Mouse (Mus musculus) intestine, postnatal 0 days (tissue): ENCODE data around the gene Arhgap31. TPM values are rescaled to one million over a fixed set of nuclear protein-coding genes. Genes with fewer than 3 reads are reported as not detected.

ENCODE experiments used
- ATAC-seq: fragments of 200-750 bp; cut with Nextera tagmentation; 2 replicates; pipeline ENCODE4 v1.8.0; 2017; ENCODE audit warnings: mild to moderate bottlenecking, moderate TSS enrichment, moderate library complexity
- H3K27ac ChIP-seq: fragments of 300-500 bp; sonication (generic); 2 replicates; pipeline ENCODE4 v1.5.1; 2014; ENCODE audit warnings: mild to moderate bottlenecking, low read depth, low read length, moderate library complexity
- H3K27me3 ChIP-seq: fragments of 300-500 bp; sonication (generic); replicated peaks from 2 replicates; pipeline ENCODE4 v1.6.1; 2014; ENCODE audit warnings: low read length, mixed read lengths; ENCODE audit not compliant: control insufficient read depth, insufficient read depth
- H3K36me3 ChIP-seq: fragments of 300-500 bp; sonication (generic); 2 replicates; pipeline ENCODE4 v1.6.1; 2014; ENCODE audit warnings: mild to moderate bottlenecking, moderate library complexity; ENCODE audit not compliant: control insufficient read depth, insufficient read depth
- H3K4me1 ChIP-seq: fragments of 300-500 bp; sonication (generic); replicated peaks from 2 replicates; pipeline ENCODE4 v1.6.1; 2014; ENCODE audit warnings: antibody characterized with exemption, low read length, mixed read lengths; ENCODE audit not compliant: control insufficient read depth, insufficient read depth
- H3K4me2 ChIP-seq: fragments of 300-500 bp; sonication (generic); replicated peaks from 2 replicates; pipeline ENCODE4 v1.6.1; 2014; ENCODE audit warnings: low read depth, mild to moderate bottlenecking, moderate library complexity
- H3K4me3 ChIP-seq: fragments of 300-500 bp; sonication (generic); 2 replicates; pipeline ENCODE4 v1.5.1; 2014; ENCODE audit warnings: low read depth, low read length
- H3K9ac ChIP-seq: fragments of 300-500 bp; sonication (generic); 2 replicates; pipeline ENCODE4 v1.6.1; 2014; ENCODE audit warnings: mild to moderate bottlenecking, low read depth, low read length
- H3K9me3 ChIP-seq: fragments of 300-500 bp; sonication (generic); 2 replicates; pipeline ENCODE4 v1.6.1; 2016; ENCODE audit warnings: mixed run types; ENCODE audit not compliant: control insufficient read depth
- CTCF ChIP-seq: sonication (generic); IDR thresholded peaks from 2 replicates; pipeline ENCODE4 v1.5.1; 2016; ENCODE audit warnings: low read depth, mild to moderate bottlenecking, control low read depth, antibody characterized with exemption, moderate library complexity
- WGBS: fragments of 180-500 bp; shearing (Covaris S2); extraction: QIAGEN DNeasy Blood & Tissue Kit; methylation state at CpG from one replicate; pipeline ENCODE4 v1.1.7; 2014; 5-methylcytosine and 5-hydroxymethylcytosine counted together
- polyA plus RNA-seq: library from polyadenylated mRNA; unstranded; fragments of >200 nt; fragmentation: Nextera tagmentation; extraction: Ambion mirVana; gene quantifications from 2 replicates; pipeline ENCODE4 v1.2.1, GENCODE M21; 2015

Arhgap31 gene
- polyA plus RNA-seq, 1 experiment from 2014 or later, result 2.8 TPM

DNA sequence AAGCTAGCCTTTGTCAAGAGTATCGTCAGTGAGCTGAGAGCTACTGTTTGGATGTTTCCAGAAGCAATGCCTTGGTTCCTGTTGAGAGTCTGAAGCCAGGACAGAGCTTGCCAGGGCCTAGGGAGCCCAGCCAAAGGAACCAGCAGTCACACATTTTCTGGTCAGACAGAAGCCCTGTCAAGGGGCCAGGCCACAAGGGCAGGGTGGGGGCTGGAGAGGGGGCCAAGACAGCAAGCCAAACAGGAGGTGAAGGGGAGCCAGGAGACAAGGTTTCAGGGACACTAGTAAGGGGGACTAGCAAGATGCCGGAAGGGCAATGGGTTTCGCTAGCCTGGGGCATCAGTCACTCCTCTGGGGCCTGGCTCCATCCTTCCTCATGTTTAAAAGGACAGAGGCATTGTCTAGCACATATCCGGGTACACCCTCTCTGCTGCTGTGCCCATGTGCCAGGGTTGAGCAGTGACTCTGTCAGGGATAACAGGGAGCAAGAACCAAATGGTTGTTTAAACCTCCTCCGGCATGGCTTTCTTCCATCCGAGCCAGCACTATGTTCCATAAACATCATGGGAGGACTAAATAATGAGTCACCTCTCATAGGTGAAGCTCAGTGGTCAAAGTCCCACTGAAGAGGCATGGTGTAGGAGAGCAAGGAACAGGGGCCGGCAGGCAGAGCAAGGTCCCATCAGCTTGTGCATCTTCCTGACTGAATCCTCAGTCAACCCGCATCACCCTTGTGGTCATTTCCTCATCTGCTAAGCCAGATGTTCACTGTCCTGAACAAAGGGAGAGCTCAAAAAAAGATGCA lies 44.0 kb downstream of the Arhgap31 start:
- H3K4me1 ChIP-seq, result no peaks in the 10 kb centered on the region
- peak; percentile 60 for ATAC-seq
- H3K9ac ChIP-seq, result no peak overlapping the region
- no peaks in the 10 kb centered on the region for H3K9me3 ChIP-seq
- H3K4me2 ChIP-seq, result no peak overlapping the region
- H3K4me3 ChIP-seq, result no peak overlapping the region
- TF ChIP-seq CTCF, result no peak
- no peak overlapping the region for H3K27ac ChIP-seq
- H3K36me3 ChIP-seq, result no peaks in the 10 kb centered on the region
- 71% methylated on average over 8 of the region's 8 CpGs for WGBS
- no peaks in the 10 kb centered on the region for H3K27me3 ChIP-seq

DNA sequence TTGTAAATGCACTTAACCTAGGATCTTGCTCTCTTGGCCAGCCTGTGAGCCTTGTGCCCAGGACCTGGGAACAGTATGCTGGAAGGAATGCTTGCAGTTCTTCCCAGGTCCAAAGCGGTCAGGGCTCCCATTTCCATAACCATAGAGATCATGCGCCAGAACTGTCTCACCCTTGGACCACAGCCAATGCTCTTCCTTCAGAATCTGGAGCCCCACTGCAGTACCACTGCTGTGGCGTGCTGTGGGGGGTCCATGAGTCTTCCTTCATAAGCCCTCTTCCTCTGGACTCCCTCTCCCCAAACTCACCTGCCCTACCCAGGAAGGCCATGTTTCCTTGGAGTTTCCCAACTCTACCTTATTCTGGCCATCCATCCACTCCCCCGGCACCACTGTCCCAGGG lies 46.6 kb downstream of the Arhgap31 start:
- H3K36me3 ChIP-seq, result no peaks in the 10 kb centered on the region
- WGBS, result 82% methylated on average over 4 of the region's 4 CpGs
- H3K27ac ChIP-seq, result no peak overlapping the region
- no peak for TF ChIP-seq CTCF
- no peak overlapping the region for H3K9ac ChIP-seq
- no peak overlapping the region for H3K4me2 ChIP-seq
- no peaks in the 10 kb centered on the region for H3K27me3 ChIP-seq
- no peaks in the 10 kb centered on the region for H3K4me1 ChIP-seq
- no peaks in the 10 kb centered on the region for H3K9me3 ChIP-seq
- ATAC-seq, result no peak
- H3K4me3 ChIP-seq, result no peak overlapping the region

DNA sequence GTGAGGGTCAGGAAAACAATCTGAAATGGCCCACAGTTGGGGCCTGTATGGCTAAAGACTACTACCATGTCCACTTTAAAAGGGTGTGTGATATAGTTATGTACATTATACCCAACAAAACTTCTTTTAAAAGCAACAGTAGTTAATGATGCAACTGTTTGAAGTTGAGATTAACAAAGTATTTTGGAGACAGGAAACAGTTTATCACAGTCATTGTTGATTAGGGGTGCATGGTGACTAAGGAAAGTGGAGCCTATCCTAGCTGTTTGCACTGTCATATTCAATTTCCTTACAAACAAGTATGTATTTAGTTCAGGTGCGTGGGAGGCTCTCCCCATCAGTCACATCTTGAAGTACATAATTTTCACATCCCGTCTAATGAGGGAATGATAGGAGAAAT lies 47.1 kb downstream of the Arhgap31 start:
- ATAC-seq, result no peak
- no peak overlapping the region for H3K4me3 ChIP-seq
- no peak overlapping the region for H3K4me2 ChIP-seq
- no peaks in the 10 kb centered on the region for H3K9me3 ChIP-seq
- H3K27me3 ChIP-seq, result no peaks in the 10 kb centered on the region
- no peak overlapping the region for H3K27ac ChIP-seq
- no peak overlapping the region for H3K9ac ChIP-seq
- H3K4me1 ChIP-seq, result no peaks in the 10 kb centered on the region
- no peaks in the 10 kb centered on the region for H3K36me3 ChIP-seq
- 83% methylated on average over 2 of the region's 2 CpGs for WGBS
- no peak for TF ChIP-seq CTCF

DNA sequence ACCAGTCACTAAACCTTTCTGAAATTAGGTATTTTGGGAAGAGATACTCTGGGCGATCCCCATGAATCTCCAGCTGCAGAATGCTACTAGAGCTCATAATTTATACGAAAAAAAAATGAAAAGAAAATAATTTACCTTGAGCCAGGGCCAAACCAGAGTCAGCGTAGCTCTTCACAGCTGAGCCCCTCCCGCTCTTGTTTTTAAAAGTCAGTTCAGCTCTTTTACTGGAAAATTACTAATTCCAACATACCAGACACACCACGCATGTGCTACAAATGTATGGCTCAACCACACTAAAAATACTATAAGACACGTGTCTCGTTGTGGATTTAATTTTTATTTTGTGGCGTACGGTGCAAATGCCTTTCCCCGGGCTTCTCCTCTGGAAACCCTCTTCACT lies 50.5 kb downstream of the Arhgap31 start:
- no peak for TF ChIP-seq CTCF
- ATAC-seq, result no peak
- Histone ChIP-seq H3K27me3 (no peaks in the 10 kb centered on the region), H3K9ac (no peak overlapping the region), H3K27ac (no peak overlapping the region), H3K36me3 (no peaks in the 10 kb centered on the region), H3K4me1 (no peaks in the 10 kb centered on the region), H3K9me3 (no peaks in the 10 kb centered on the region), H3K4me3 (no peak overlapping the region), H3K4me2 (no peak overlapping the region)
- 83% methylated on average over 10 of the region's 10 CpGs for WGBS

- Histone ChIP-seq H3K4me2 (no peak overlapping the region), H3K27me3 (no peaks in the 10 kb centered on the region), H3K4me1 (no peaks in the 10 kb centered on the region; the same call in none of the 2 replicates), H3K36me3 (no peaks in the 10 kb centered on the region), H3K9ac (no peak overlapping the region), H3K9me3 (no peaks in the 10 kb centered on the region), H3K27ac (no peak overlapping the region), H3K4me3 (no peak overlapping the region)
- ATAC-seq, result no peak
- WGBS, result 43% methylated on average over 4 of the region's 4 CpGs
- no peak for TF ChIP-seq CTCF
These were observed 58.8 kb downstream of the Arhgap31 start for GRCm38 (mm10) chr16:38654308-38654707.

DNA sequence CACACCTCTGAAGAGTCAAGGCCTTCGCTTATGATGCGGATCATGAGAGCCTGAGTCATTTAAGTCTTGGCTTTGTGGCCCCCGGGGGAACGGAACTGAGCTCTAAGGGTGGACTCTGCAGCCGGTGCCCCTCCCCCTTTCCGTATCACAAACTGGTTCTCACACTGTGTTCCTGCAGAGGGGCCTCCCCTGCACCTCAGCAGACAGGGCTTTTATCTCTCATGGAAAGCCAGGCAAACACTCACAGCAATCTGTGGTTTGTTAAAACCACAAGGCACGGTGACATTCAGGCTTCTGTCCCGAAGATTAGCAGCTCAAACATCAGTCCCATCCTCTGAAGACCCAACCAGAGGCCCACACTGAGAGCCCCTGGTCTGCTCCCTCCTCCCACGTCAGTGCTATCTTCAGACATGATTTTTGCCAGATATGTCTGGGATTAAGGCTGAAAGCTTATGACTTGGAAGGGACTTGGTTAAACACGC lies 59.6 kb downstream of the Arhgap31 start:
- Histone ChIP-seq H3K9me3 (no peaks in the 10 kb centered on the region), H3K36me3 (no peaks in the 10 kb centered on the region), H3K4me2 (peak overlapping the region; percentile 6; the same call in 1 of the 2 replicates), H3K27ac (0 out of 2 replicates have a peak overlapping the region, but pooled peaks have one; percentile 37), H3K4me3 (no peak overlapping the region), H3K27me3 (no peaks in the 10 kb centered on the region), H3K9ac (no peak overlapping the region), H3K4me1 (no peaks in the 10 kb centered on the region; the same call in none of the 2 replicates)
- WGBS, result 16% methylated on average over 10 of the region's 10 CpGs
- ATAC-seq, result no peak
- TF ChIP-seq CTCF, result no peak
